Comparison of ENCODE assay signal across 20 mouse cellular contexts in genomic region chr14:79151711-79152110, GRCm38 (mm10).
DNase-seq lines count a peak whose midpoint lies in the region; ATAC-seq and TF ChIP-seq lines count a peak whose summit lies in the region.
"Had no signal": no experiment of that assay in that cellular context is flagged by ENCODE, and none has a peak within 500 bp of the region (broad histone marks: within the 10 kb centered on the region; RNA-seq: fewer than 3 reads in every experiment).

No protein-coding gene starts in this region.

- no peaks in the 10 kb centered on the region for H3K9me3 ChIP-seq in forebrain, embryonic 11.5 days (ENCODE audit: control insufficient read depth, low read length)
- H3K9me3 ChIP-seq in forebrain, embryonic 15.5 days = no peaks in the 10 kb centered on the region
- H3K9me3 ChIP-seq in heart, embryonic 12.5 days (replicated peaks) = no peaks in the 10 kb centered on the region
- H3K9me3 ChIP-seq: embryonic facial prominence, embryonic 13.5 days; embryonic facial prominence, embryonic 15.5 days; forebrain, embryonic 10.5 days; forebrain, embryonic 13.5 days had no signal

- H3K79me2 ChIP-seq in heart, adult 2 months (replicated peaks; ENCODE audit: control insufficient read depth, insufficient read depth, low read length) = no peaks in the 10 kb centered on the region

- 92% methylated on average over 7 of the region's 7 CpGs for WGBS in forebrain, embryonic 11.5 days
- 86% methylated on average over 7 of the region's 7 CpGs for WGBS in forebrain, embryonic 15.5 days
- WGBS in heart, adult 2 months = 62% methylated on average over 7 of the region's 7 CpGs
- WGBS in heart, embryonic 12.5 days = 64% methylated on average over 7 of the region's 7 CpGs

- TF ChIP-seq POLR2A in heart, adult 2 months (IDR thresholded peaks at IDR 0.05; ENCODE audit: insufficient read depth, low read depth, low read length) = no peak

- ATAC-seq in forebrain, embryonic 11.5 days (replicated peaks; ENCODE audit: low FRiP score) = no peak
- ATAC-seq in forebrain, embryonic 15.5 days (replicated peaks) = no peak
- no peak for ATAC-seq in heart, embryonic 12.5 days (ENCODE audit: insufficient number of reproducible peaks, low FRiP score)
- ATAC-seq: forebrain, embryonic 13.5 days; forebrain, embryonic 16.5 days had no signal

- no peak overlapping the region for H3K4me2 ChIP-seq in forebrain, embryonic 11.5 days (ENCODE audit: low read depth, low read length, severe bottlenecking)
- H3K4me2 ChIP-seq in forebrain, embryonic 15.5 days (replicated peaks) = no peak overlapping the region
- no peak overlapping the region for H3K4me2 ChIP-seq in heart, embryonic 12.5 days
- H3K4me2 ChIP-seq: embryonic facial prominence, embryonic 13.5 days; embryonic facial prominence, embryonic 15.5 days; forebrain, embryonic 13.5 days had no signal

- no peaks in the 10 kb centered on the region for H3K4me1 ChIP-seq in forebrain, embryonic 11.5 days (replicated peaks; ENCODE audit: control insufficient read depth, insufficient read depth, low read length)
- peaks cover 10% of the 10 kb centered on the region for H3K4me1 ChIP-seq in forebrain, embryonic 15.5 days
- H3K4me1 ChIP-seq in heart, adult 2 months (ENCODE audit: control insufficient read depth, insufficient read depth, low read length) = peaks cover 2% of the 10 kb centered on the region
- H3K4me1 ChIP-seq in heart, embryonic 12.5 days (replicated peaks) = 0 out of 2 replicates have a peak, but pooled peaks cover 6% of the 10 kb centered on the region

- no peak for TF ChIP-seq CTCF in heart, adult 2 months (IDR thresholded peaks at IDR 0.05)

- peak; percentile 41 for DNase-seq in forebrain, embryonic 11.5 days (ENCODE audit: low spot score)
- no peak for DNase-seq in heart, adult 2 months
- DNase-seq in heart, postnatal 25 days (ENCODE audit: low spot score) = no peak
- peak; percentile 38 to 50 for DNase-seq in heart, postnatal 10 days
- DNase-seq: adrenal gland, postnatal 10 days; adrenal gland, postnatal 25 days; cerebellum, adult 11 months; cerebellum, adult 8-10 months; cerebellum, adult 9-11 months; cerebellum, postnatal 14 days; cerebellum, postnatal 36 days; embryo, embryonic 11 days had no signal

- no peaks in the 10 kb centered on the region for H3K27me3 ChIP-seq in forebrain, embryonic 11.5 days (ENCODE audit: control insufficient read depth, insufficient read depth, low read length)
- H3K27me3 ChIP-seq in forebrain, embryonic 15.5 days = no peaks in the 10 kb centered on the region
- H3K27me3 ChIP-seq in heart, adult 2 months (ENCODE audit: control insufficient read depth, insufficient read depth, low read length) = no peaks in the 10 kb centered on the region
- no peaks in the 10 kb centered on the region for H3K27me3 ChIP-seq in heart, embryonic 12.5 days (replicated peaks)
- H3K27me3 ChIP-seq: embryonic facial prominence, embryonic 13.5 days; embryonic facial prominence, embryonic 15.5 days; forebrain, embryonic 13.5 days had no signal

- no peak overlapping the region for H3K27ac ChIP-seq in forebrain, embryonic 11.5 days (ENCODE audit: low read depth, low read length)
- H3K27ac ChIP-seq in forebrain, embryonic 15.5 days (replicated peaks) = no peak overlapping the region
- peak overlapping the region; percentile 48 for H3K27ac ChIP-seq in heart, adult 2 months
- no peak overlapping the region for H3K27ac ChIP-seq in heart, embryonic 12.5 days (ENCODE audit: poor library complexity, severe bottlenecking)
- H3K27ac ChIP-seq: embryonic facial prominence, embryonic 13.5 days; embryonic facial prominence, embryonic 15.5 days; forebrain, embryonic 10.5 days; forebrain, embryonic 13.5 days had no signal

- intact Hi-C loops in heart, adult 2 months (cut with DNase I) = no loop called here
- intact Hi-C loops in heart, postnatal 25 days (cut with DNase I) = no loop called here
- intact Hi-C loops in heart, postnatal 10 days (cut with DNase I) = no loop called here

- TF ChIP-seq EP300 in heart, adult 2 months (IDR thresholded peaks at IDR 0.05; ENCODE audit: insufficient read depth, low read depth, low read length) = no peak

- no peak overlapping the region for H3K9ac ChIP-seq in forebrain, embryonic 11.5 days (ENCODE audit: low read length)
- no peak overlapping the region for H3K9ac ChIP-seq in forebrain, embryonic 15.5 days (replicated peaks)
- H3K9ac ChIP-seq in heart, adult 2 months (ENCODE audit: low read depth, low read length) = no peak overlapping the region
- no peak overlapping the region for H3K9ac ChIP-seq in heart, embryonic 12.5 days
- H3K9ac ChIP-seq: embryonic facial prominence, embryonic 13.5 days; embryonic facial prominence, embryonic 15.5 days; forebrain, embryonic 13.5 days had no signal

- H3K4me3 ChIP-seq in forebrain, embryonic 11.5 days (ENCODE audit: low read depth, low read length) = no peak overlapping the region
- H3K4me3 ChIP-seq in forebrain, embryonic 15.5 days = no peak overlapping the region
- H3K4me3 ChIP-seq in heart, adult 2 months = no peak overlapping the region
- no peak overlapping the region for H3K4me3 ChIP-seq in heart, embryonic 12.5 days
- H3K4me3 ChIP-seq: embryonic facial prominence, embryonic 13.5 days; embryonic facial prominence, embryonic 15.5 days; erythroblast, embryonic 14.5 days; forebrain, embryonic 10.5 days; forebrain, embryonic 13.5 days had no signal

- H3K36me3 ChIP-seq in forebrain, embryonic 11.5 days (ENCODE audit: control insufficient read depth, insufficient read depth, low read length) = no peaks in the 10 kb centered on the region
- no peaks in the 10 kb centered on the region for H3K36me3 ChIP-seq in forebrain, embryonic 15.5 days
- H3K36me3 ChIP-seq in heart, adult 2 months (ENCODE audit: control insufficient read depth, insufficient read depth, low read length) = peaks cover 3% of the 10 kb centered on the region; the same call in 1 of the 2 replicates
- H3K36me3 ChIP-seq in heart, embryonic 12.5 days = no peaks in the 10 kb centered on the region
- H3K36me3 ChIP-seq: embryonic facial prominence, embryonic 13.5 days; embryonic facial prominence, embryonic 15.5 days; forebrain, embryonic 10.5 days had no signal

Comparison
In these comparisons a context has a peak if more than half of its experiments do, and no peak if none do; other contexts are left out.
1. DNase-seq: peak in forebrain, embryonic 11.5 days (single experiment) and heart, postnatal 10 days (2 of 2); none in heart, adult 2 months (0 of 2) and heart, postnatal 25 days (single experiment).